Mouse (Mus musculus) lung, postnatal 10 days (tissue): ENCODE data around the gene Gm49486.
"Not testable (repeated sequence)": the region's sequence is repeated elsewhere in the genome, so short reads cannot be mapped to it uniquely, and the experiment has no call there.

Experiments
- DNase-seq: peaks from one replicate; pipeline ENCODE4 v3.0.0; 2021

Gene Gm49486

GRCm38 (mm10) chr15:79225780-79226179 is 3.4 kb upstream of the Gm49486 start:
- DNase-seq, result not testable (repeated sequence)

DNA sequence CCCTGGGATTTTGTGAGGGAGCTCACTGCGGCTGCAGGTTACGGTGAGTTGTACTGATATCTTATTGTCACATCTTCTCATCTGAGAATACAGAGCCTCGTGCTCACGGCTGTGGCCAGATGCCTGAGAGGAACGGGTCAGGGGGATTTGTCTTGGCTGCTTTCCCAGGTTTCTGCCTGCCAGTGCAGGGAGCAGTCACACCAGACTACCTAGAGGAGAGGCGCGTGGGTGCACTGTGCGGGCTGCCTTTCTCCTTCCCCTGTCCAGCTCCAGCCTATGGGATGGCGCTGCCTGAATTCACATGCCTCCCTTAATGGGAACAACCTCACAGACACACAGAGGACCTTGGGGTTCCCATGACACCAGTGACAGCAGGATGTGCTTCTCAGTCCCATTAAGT is 6.1 kb downstream of the Gm49486 start:
- DNase-seq, result no peak

GRCm38 (mm10) chr15:79238036-79238435 is 8.8 kb downstream of the Gm49486 start:
- DNase-seq, result no peak

- no peak for DNase-seq
These were observed 13.5 kb downstream of the Gm49486 start for GRCm38 (mm10) chr15:79242574-79243233.

DNA sequence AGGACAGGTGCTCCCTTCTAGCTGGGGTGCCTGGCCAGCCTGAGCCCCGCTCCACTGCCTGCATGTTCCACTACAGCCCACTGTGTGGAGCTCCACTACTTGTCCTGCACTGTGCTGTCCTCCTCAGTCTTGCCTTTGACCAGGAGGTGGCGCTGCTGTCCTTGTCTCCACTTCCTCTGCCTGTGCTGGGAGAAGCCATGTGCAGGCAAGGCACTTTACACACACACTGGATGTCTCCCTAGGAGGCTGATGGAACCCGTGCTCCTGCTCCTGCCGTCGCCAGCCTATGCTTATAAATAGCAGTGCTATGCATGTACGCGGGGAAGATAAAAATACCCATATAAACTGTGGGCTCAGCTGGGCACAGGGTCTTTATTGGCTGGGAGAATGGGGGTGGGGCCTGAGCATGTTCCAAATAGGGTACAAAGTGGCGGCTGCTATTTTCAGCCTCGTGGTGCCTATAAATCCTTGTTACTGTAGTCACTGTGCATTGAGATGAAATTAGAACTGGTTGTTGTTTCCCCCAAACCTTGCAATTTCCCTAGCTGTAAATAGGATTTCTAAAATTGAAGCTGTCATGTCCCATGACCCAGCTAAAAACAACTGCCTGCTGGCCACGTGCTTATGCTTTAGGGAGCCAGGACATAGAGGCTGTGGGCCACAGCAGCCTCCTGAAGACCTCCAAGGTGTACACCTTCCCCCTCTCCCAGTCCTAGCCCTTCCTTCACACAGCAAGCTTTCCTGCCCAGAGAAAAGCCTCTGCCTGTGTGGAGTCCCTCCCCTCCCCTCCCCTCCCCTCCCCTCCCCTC is 14.2 kb downstream of the Gm49486 start:
- peak; percentile 97 for DNase-seq

GRCm38 (mm10) chr15:79244071-79244893 is 15.1 kb downstream of the Gm49486 start:
- no peak for DNase-seq

DNA sequence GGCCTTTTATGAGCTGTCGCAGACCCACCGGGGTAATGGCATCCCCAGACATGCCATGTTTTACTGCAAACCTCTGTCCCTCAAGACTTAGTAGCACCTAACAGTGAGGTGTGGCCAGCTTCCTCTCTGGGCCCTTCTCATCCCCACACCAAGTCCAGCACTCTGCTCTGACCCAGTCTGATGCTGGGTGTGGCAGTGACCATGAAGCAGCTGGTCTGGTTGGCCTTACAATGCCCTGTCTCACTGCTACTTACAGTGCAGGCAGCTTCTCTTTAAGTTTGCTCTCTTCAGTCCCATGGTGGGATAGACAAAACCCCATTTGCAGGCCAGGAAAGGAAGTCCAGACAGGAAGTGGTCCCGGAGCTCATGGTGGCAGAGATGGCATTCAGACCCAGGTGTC is 16.1 kb downstream of the Gm49486 start:
- DNase-seq, result no peak

GRCm38 (mm10) chr15:79250236-79250635 is 21.0 kb downstream of the Gm49486 start:
- DNase-seq, result no peak

DNA sequence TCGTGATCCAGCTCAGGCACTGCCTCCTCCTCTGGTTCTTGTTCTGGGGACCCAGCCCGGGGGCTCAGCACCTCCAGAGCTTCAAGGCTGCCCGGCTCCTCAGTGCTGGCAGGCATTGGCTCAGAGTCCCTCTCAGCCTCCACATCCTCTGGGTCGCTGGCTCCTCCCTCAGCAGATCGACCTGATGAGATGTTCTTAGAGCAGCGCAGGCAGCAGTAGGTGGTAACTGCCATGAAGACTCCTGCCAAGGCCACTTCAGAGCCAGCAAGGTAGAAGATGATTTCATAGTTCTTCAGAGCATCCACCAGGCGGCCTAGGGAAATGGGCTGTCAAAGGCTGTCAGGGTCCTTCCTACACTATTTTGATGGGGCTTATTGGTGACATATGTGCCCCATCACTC is 22.0 kb downstream of the Gm49486 start:
- DNase-seq, result no peak

DNA sequence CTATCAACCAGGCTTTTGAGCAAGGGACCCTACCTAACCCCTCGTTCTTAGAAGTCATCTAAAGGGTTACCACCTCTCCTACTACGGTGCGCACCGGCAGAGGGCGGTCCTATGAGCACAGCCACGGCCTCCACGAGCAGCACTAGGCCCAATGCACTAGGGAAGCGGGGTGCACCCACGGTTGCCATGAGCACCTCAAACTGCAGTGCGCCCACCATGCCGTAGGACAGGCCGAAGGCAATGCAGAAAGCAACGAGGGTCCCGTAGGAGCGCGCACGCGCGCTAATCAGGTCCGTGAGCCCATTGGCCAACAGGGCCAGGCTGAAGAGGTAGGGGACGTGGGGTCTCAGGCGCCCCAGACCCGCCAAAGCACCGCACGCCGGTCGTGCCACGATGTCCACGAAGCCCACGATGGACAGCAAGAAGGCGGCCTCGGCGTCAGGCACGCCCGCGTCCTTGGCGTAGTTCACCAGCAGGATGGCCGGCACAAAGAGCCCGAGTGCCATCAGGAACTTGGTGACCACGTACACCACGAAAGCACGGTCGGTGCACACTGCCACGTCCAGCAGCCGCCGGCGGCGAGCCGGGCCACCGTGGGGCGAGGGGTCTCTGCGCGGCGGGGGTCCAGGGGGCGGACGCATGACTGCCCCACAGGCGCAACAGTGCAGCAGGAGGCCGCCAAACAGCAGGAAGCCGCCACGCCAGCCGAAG is 22.7 kb downstream of the Gm49486 start:
- DNase-seq, result no peak

GRCm38 (mm10) chr15:79252580-79252979 is 23.4 kb downstream of the Gm49486 start:
- no peak for DNase-seq

GRCm38 (mm10) chr15:79254661-79255060 is 25.5 kb downstream of the Gm49486 start, which contains the start of gene Slc16a8:
Slc16a8 (minus strand) TSS chr15:79254761.
- no peak for DNase-seq

DNA sequence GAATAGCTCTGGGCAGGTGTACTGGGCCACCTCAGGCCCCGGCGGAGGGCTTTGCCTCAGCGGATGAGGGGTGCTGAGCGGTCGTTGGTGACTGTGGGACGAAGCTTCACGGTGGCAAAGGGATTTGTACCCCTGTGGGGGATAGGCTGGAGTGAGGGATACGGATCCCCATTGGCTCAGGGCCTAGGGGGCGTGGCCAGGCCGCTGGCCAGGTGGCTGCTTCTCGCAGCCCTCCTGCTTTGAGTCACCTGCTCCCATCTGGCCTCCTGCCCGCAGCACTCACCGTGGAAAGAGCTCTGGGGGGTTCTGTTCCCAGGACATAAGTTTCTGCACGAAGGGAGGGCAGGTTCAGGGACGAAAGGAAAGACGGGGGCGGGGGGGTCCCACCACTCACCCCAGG is 29.3 kb downstream of the Gm49486 start:
- DNase-seq, result peak; percentile 24

DNA sequence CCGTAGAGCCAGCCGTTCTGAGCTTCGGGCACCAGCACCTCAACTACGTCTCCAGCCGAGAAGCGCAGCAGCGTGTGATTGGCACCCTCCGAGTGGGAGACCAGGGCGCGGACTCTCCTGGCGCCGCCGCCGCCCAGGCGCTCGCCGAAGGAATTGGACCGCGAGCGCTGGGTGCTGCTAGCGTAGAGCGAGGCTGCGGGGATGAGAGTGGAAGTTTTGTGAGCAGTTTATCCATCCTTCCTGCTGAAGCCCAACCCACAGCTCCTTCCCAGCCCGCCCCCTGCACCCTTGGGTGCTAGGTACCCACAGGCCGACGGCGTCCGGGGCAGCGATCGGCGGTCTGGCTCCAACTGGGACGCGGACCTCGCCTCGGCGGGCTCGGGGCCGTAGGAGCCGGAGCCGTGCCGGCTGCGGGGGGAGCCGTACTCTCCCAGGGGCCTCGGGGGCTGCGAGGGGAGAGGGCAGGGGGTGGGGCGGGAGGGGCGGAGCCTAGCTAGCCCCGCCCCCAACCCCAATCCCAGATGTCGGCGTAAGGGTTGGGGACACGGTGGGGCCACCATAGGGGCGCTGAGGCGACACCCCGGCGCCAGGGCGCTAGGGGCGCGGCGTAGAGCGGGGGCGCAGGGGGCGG is 32.0 kb downstream of the Gm49486 start:
- peak; percentile 61 for DNase-seq

DNA sequence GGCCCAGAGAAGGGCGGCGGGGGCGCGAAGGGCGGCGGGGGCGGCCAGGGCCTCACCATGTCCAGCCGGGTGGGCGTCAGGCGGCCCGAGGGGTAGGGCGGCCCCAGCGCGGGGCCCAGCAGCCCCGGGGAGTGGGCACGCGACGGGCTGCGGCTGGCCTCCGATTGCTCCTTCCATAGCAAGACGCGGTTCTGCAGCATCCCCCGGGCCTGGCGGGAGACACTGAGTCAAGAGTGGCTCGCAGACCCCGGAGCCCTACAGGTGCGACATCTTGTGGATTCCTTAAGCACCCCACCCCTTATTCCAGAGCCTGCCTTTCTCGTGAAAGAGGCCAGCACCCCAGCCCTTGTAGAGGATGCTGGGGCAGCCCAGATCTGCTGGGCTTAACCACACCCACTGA is 32.6 kb downstream of the Gm49486 start:
- no peak for DNase-seq

DNA sequence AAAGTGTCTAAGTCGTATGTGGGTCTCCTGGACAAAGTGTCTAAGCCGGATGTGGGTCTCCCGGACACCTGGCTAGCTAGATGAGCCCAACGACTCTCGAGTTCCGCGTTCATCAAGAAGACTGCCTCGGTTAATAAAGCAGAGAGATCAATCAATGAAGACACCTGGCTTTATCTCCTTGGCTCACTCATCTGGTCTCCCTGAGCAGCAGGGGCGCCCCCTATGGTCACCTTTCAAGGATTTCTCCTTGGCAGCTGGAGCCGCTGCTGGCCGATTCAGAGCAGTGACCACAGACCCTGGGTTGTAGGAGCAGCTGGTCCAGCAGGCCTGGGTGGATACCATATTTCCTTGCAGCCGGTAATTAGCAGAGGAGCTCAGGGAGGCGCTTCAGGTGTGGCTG is 33.2 kb downstream of the Gm49486 start:
- no peak for DNase-seq

DNA sequence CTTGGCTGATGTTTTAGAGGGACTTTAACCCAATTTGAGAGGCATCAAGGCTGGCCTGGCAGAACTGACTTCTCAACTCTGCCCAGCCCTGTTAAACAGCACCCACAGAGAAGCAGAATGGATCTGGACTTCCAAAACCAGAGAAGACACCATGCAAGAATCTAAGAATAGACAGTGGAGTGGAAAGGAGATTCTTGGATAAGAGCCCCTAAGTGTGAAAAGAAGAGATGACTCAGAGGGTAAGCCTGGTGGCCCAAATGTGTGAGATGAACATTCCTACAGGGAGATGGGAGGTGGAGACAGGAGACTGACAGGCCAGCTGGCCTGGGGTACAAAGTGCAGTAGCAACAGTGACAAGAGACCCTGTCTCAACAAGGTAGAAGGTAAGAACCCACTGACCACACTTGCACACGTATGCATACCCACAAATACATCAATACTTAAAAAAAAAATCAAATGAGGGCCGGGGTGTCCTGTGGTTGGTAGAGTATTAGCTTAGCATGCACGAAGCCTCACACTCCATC is 33.7 kb downstream of the Gm49486 start:
- no peak for DNase-seq

GRCm38 (mm10) chr15:79263726-79264125 is 34.5 kb downstream of the Gm49486 start:
- no peak for DNase-seq

DNA sequence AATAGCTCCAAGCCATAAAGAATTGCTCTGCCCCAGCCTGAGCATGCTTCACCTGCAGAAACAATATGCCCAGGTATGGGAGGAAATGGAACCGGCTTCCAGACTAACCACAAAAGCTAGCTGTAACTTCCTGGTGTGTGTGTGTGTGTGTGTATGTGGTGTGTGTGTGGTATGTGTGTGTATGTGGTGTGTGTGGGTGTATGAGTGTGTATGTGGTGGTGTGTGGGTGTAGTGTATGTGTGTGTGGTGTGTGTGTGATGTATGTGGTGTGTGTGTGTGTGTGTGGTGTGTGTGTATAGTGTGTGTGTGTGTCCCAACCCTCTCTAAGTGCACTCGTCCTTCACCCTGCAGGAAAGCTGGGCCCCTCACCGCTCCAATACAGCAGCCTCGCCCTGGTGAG is 36.2 kb downstream of the Gm49486 start:
- no peak for DNase-seq

DNA sequence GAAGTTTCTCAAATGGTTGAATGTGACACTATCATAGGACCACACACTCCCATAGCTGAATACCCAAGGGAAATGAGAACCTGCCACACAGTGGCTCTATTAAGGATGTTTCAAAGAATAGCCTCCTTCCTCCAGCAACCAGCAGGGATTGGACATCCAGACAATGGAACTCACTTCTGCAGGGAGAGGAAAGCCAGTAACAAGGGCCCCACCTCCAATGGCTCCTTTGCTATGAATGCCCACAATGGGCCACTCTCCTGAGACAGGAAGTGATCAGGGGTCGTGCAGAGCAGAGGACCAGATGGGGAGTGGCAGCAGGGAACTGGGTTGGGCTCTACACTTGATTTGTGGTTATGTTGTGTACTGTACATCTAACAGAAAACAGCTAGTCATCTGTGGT is 39.3 kb downstream of the Gm49486 start:
- no peak for DNase-seq

DNA sequence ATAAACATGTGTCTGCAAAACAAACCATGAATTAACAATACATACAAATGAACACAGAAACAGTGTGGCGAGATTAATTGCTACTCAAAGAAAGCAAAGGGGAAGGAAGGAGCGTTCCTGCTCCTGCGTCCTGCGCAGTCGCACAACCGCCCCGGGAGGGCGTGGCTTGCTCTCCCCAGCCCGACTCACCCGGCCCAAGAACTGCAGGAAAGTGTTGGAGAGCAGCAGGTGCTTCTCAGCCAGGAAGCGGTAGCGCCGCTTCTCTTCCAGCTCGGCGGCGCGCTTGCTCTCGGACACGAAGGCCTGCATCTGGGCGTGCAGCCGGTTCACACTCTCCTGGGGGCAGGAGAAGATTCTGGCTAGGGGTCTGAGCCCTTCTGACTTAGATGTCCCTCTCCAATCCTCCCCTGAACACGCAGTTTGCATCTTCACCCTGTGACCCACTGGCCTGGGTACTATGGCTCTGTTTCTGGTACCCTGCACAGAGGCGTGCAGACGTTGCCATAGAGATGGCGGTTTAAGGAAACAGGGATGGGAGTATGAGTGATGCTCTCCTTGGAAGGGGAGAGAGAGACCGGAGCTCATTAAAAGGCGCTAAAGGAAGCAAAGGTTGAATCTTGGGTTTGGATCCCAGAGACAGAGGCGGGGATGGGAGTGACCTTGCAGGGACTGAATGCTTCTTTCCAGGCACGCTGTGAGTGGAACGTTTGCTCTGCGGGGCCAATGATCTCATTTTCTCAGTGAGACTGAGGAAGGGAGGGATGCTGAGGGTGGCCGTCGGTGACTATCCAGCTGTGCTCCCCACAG is 41.3 kb downstream of the Gm49486 start:
- peak; percentile 86 for DNase-seq
